Mouse (Mus musculus) yolk sac, embryonic 10.5 days (tissue): ENCODE data around the gene Pabpn1.
A peak's percentile ranks its signal among the peaks of the same experiment; 100 is the strongest.
"Not testable (repeated sequence)": the region's sequence is repeated elsewhere in the genome, so short reads cannot be mapped to it uniquely, and the experiment has no call there.

ENCODE experiments used
- DNase-seq: peaks from one replicate; pipeline ENCODE4 v3.0.0-alpha.2; 2017; ENCODE audit warnings: low spot score

Pabpn1 gene

DNA sequence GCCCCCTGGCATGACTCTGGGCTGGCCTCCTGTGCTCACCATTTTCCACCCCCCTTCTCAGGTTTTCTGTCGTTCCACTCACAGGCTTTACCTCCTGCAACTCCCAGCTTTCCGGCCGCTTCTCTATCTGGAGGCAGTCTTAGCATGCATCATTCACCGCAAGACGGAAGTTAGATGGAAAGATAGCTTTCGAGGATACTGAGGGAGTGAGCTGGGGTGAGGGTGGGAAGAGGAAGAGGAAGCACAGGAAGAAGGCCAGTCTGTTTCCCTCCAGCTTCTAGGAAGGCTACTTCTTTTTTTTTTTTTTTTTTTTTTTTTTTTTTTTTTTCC, 44.5 kb downstream of the Pabpn1 start:
- DNase-seq: no peak

DNA sequence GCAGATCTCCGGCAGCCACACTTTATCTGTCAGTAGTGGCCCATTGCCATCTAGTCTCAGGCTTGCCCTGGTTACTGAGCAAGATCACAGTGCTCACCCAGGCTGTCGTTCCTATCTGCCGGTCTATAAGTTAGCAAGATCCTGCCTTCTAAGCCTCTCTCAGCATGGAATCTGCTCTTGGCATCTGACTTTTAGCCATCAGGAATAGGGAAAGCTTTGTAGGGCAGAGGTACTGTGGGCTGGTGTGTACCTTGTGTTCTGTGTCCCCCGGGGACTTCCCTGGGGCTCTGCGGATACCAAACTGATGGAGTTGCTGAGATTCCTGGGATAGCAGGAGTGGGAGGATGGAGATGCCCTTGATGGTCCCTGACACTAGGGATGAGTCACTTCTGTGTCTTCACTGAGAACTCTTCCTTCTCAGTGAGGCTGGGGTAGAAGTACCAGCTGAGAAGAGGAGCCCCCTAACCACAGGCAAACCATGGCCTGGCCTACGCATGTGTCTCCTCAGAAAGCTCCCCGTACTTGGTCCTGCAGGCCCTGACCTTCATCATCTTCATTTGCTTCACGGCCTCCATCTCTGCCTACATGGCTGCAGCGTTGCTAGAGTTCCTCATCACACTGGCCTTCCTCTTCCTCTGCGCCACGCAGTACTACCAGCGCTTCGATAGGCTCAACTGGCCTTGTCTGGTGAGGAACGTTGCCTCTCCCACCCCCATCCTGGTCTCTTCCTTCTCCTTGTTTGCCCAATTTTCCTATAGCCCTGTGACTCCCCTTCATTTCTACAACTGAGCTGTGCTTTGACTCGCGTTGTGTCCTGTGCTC, 45.3 kb downstream of the Pabpn1 start:
- no peak for DNase-seq

- DNase-seq: no peak
These were observed 46.3 kb downstream of the Pabpn1 start for GRCm38 (mm10) chr14:54938431-54939219.

DNA sequence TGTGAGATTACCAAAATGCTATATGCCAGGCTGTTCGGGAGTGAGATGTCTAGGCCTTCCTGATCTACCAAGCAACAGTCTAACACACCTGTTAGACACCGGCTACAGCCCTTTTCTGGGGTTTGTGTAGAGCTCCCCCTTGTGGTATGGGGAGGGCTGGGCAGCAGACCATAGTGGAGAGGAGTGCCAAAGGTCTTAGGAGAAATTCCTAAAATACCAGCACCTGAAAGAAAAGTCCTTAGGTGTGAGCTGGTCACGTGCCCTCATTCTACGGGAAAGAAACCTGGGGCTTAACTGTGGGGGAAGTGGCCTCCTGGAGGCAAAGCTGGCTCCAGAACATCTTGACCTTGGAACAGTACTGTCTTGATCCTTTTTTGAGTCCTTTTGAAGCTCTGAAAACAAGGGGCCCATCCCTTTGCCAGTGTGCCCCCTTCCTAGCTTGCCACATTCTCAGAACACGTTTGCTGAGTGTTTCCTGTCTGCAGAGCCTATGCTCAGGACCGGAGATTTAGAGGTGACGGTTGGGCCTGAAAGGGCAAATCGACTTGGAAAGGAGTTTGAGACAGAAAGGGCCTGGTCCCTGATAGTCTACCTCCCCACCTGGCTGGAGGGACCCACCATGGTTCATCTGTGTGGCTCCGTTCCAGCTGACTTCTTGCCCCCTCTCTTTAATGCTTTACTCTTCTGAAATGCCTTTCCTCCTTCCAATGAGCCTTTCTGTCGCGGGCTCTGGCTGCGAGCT, 47.3 kb downstream of the Pabpn1 start:
- peak; percentile 40 for DNase-seq

GRCm38 (mm10) chr14:54940176-54940530, 47.9 kb downstream of the Pabpn1 start:
- DNase-seq: no peak

DNA sequence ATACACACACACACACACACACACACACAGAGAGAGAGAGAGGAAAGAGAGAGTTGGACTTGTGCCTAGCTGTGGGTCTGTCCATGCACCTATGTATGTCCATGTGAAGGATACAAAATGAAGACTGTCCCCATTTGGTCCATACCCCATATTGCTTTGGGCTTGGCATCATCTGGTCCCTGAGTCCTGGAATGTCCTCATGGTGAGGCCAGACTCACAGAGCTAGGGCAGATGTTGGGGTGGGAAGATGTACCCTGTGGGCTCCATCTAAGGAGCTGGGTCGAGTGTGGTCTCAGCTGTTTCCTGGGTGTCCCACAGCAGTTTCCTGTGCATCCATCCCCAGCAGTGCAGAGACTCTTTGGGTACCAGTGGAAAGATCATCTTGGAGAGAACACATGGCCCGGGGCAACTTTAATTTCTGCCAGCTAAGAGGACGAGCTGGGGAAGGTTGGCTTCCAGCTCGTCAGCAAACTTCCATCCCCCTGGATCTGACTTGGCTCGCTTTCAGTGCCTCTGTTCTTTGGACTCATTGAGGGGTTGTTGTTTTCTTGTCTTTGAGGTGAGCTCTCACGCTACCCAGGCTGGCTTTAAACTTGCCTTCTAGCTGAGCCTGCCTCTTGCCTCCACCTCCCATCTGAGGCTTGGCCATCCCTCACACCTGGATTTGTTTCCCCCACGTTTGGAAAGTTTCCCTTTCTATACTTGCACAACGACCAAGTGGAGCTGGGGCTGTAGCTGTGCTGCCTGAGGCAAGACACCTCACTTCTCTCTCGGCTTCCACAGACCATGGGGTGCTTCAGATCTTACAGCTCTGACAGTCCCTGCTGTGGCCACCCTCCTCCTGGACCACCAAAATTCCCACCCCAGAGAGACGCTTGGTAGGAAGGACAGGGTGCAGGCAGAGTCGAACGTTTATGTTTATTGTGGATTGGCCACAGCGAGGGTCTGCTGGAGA, 49.0 kb downstream of the Pabpn1 start:
- DNase-seq: no peak

- no peak for DNase-seq
These were observed 50.2 kb downstream of the Pabpn1 start for GRCm38 (mm10) chr14:54942479-54942878.

- DNase-seq: no peak
These were observed 51.7 kb downstream of the Pabpn1 start for GRCm38 (mm10) chr14:54943971-54944370.

DNA sequence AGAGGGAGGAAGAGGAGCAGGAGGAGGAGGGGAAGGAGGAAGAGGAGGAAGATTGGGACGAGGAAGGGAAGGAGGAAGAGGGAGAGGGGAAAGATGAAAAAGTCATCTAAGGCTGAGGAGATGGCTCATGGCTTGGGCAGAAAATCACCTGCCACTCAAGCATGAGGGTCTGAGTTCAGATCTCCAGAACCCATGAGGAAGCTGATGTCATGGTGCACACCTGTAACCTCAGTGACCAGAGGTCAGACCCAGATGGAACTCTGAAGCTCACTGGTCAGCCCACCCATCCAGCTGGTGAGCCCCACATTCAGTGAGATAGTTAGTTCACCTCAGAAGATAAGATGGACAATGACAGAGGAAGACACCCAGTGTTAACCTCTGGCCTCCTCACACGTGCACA, 52.6 kb downstream of the Pabpn1 start:
- DNase-seq: no peak

DNA sequence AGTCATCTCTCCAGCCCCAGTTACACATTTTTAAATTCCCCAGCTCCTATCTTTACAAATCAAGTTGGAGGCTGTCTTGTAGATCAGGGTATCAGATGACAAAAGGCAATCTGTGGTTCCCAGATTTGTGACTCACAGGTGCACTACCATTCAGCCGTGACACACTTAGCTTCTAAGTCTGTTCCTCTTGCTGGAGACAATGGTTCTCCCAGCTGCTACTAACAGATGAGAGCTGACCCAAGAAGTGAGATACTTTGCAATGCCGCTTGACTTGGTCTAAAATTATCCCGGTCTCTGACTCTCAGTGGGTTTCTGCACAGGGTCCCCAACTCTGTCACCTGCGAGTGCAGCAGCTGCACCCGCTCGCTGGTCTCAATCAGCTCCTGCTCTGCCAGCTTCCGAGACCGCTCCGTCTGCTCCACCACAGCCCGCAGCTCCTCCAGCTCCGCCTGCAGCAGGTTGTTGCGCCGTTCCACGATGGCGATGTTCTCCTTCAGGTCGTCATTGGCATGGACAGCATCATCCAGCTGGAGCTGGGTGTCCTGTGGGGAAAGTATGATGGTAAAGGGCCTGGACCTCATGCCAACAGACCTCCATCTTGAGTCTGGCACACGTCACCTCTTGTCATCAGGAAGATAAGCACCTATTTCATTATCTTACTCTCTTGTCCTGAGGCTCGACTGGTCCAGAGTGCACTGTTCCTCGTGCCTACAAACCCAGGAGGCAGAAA, 53.8 kb downstream of the Pabpn1 start:
- no peak for DNase-seq

- not testable (repeated sequence) for DNase-seq
These were observed 54.7 kb downstream of the Pabpn1 start for GRCm38 (mm10) chr14:54947008-54947407.
